Mouse (Mus musculus) left cerebral cortex, postnatal 10 days (tissue): ENCODE data around the gene Hoxd11. TPM values are rescaled to one million over a fixed set of nuclear protein-coding genes. Genes with fewer than 3 reads are reported as not detected.
A peak's percentile ranks its signal among the peaks of the same experiment; 100 is the strongest.

ENCODE experiments used
- DNase-seq, 2 experiments: peaks; one replicate each; pipeline ENCODE4 v3.0.0; 2021 to 2022; ENCODE audit warnings: low spot score in 2 of 2, mixed read lengths in 1 of 2; ENCODE audit errors: extremely low spot score in 1 of 2
- intact Hi-C: fragments of 180-260 bp; cut with DNase I; formaldehyde crosslinking; loops from one replicate; pipeline ENCODE4 v1.15.1; 2025
- total RNA-seq, 2 experiments: library from RNA; stranded (reverse); gene quantifications; 2 replicates each; pipeline ENCODE4 v1.2.3; 2021

Hoxd11 gene
- total RNA-seq, 2 experiments from 2014 or later = not detected

- DNase-seq = no peak
- intact Hi-C loops = loop anchor here (5.0 kb wide), 3 partner anchors 693 to 1113 kb away; no protein-coding TSS in a partner anchor
Observed at GRCm38 (mm10) chr2:74660421-74661375, 18.7 kb upstream of the Hoxd11 start.

- intact Hi-C loops = loop anchor here (2.0 to 5.0 kb wide), 5 partner anchors 361 to 1114 kb away; no protein-coding TSS in a partner anchor
- DNase-seq = peak; percentile 26 to 62
Observed at GRCm38 (mm10) chr2:74661685-74662084, 17.7 kb upstream of the Hoxd11 start.

- intact Hi-C loops = loop anchor here (2.0 to 5.0 kb wide), 5 partner anchors 363 to 1116 kb away; no protein-coding TSS in a partner anchor
- DNase-seq = peak; percentile 39 to 64
Observed at GRCm38 (mm10) chr2:74663291-74663925, 15.9 kb upstream of the Hoxd11 start.

- intact Hi-C loops = no loop called here
Observed at GRCm38 (mm10) chr2:74666411-74666810, 12.9 kb upstream of the Hoxd11 start.

GRCm38 (mm10) chr2:74667191-74667841 is 12.0 kb upstream of the Hoxd11 start:
- DNase-seq = no peak
- intact Hi-C loops = no loop called here

More at GRCm38 (mm10) chr2:74666411-74666810, 12.9 kb upstream of the Hoxd11 start:
- no peak for DNase-seq

GRCm38 (mm10) chr2:74667842-74668357 is 11.5 kb upstream of the Hoxd11 start, which contains the start of gene Hoxd13:
Gene Hoxd13, plus strand, starts transcription at chr2:74668310.
- no peak for DNase-seq
- intact Hi-C loops = no loop called here

GRCm38 (mm10) chr2:74668370-74669229 is 10.8 kb upstream of the Hoxd11 start:
- intact Hi-C loops = no loop called here
- peak in 1 of 2 experiments; percentile 40 for DNase-seq

GRCm38 (mm10) chr2:74669230-74669578 is 10.2 kb upstream of the Hoxd11 start:
- DNase-seq = no peak
- intact Hi-C loops = no loop called here

- DNase-seq = no peak
- intact Hi-C loops = no loop called here
Observed at GRCm38 (mm10) chr2:74669650-74670235, 9.6 kb upstream of the Hoxd11 start.

GRCm38 (mm10) chr2:74670632-74671188 is 8.6 kb upstream of the Hoxd11 start:
- DNase-seq = no peak
- intact Hi-C loops = no loop called here

- intact Hi-C loops = no loop called here
Observed at GRCm38 (mm10) chr2:74671847-74672246, 7.5 kb upstream of the Hoxd11 start.

GRCm38 (mm10) chr2:74672481-74673362 is 6.6 kb upstream of the Hoxd11 start:
- intact Hi-C loops = no loop called here
- peak in 1 of 2 experiments; percentile 70 for DNase-seq

More at GRCm38 (mm10) chr2:74671847-74672246, 7.5 kb upstream of the Hoxd11 start:
- DNase-seq = no peak

GRCm38 (mm10) chr2:74673835-74674425 is 5.4 kb upstream of the Hoxd11 start:
- no peak for DNase-seq
- intact Hi-C loops = no loop called here

GRCm38 (mm10) chr2:74674881-74675665 is 4.3 kb upstream of the Hoxd11 start, which contains the start of gene Hoxd12:
Gene Hoxd12, plus strand, starts transcription at chr2:74675013.
- no peak for DNase-seq
- intact Hi-C loops = no loop called here

- intact Hi-C loops = no loop called here
- no peak for DNase-seq
Observed at GRCm38 (mm10) chr2:74675666-74676282, 3.6 kb upstream of the Hoxd11 start.
